Mouse (Mus musculus): ENCODE data around the gene Rcbtb2. TPM values are rescaled to one million over a fixed set of nuclear protein-coding genes. Genes with fewer than 3 reads are reported as not detected.

Gene Rcbtb2
- polyA plus RNA-seq, 1 experiment, result 14.4 TPM

DNA sequence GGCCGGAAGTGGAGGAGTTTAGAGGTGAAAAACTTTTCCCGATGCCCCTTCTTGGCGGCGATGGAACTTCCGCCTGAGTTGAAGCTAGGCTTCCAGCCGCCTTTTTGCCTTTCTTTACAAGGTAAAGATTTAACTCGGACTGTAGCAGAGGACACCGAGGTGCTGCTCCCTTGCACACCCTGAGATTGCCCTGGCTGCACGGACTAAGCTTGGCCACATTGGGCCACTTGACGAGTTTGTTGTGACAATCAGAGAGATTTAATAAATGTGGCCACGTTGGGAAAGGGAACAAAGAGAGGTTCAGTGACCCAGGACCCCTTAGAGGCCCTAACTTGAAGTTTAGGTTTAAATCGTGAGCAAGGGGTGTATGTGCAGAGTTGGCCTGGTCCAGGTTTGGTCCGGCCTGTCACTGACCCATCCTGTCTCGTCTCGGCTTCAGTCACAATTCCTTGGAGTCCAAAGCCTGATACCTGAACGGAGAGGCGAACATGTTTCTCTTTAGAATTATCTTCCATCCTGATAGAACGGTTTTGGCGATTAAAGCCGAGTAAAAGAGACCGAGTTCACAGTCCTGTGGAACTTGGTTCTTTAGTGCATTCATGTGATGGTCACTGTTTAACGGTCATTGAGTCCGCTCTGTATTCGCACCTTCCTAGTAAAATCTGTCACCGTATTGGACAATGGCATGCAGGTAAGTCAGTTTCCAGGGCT lies 21.0 kb downstream of the Rcbtb2 start:
- Histone ChIP-seq H3K27ac (ENCODE audit: insufficient read depth, low read length) (peak overlapping the region; percentile 98), H3K4me1 (ENCODE audit: control insufficient read depth, insufficient read depth, insufficient read length) (peaks cover 6% of the 10 kb centered on the region; the same call in 1 of the 2 replicates), H3K36me3 (ENCODE audit: control insufficient read depth, insufficient read depth, low read length) (no peaks in the 10 kb centered on the region), H3K4me3 (ENCODE audit: extremely low read depth, insufficient read depth, insufficient read length) (peak overlapping the region; percentile 93), H3K27me3 (ENCODE audit: control insufficient read depth, insufficient read depth, low read length) (no peaks in the 10 kb centered on the region)
- 41% methylated on average over 25 of the region's 25 CpGs for WGBS
- no peak for DNase-seq (ENCODE audit: low read depth in 1 of 2, low spot score in 2 of 2)
- TF ChIP-seq POLR2A (IDR thresholded peaks at IDR 0.05; ENCODE audit: low read depth, low read length), result no peak
- TF ChIP-seq CTCF (IDR thresholded peaks at IDR 0.05; ENCODE audit: extremely low read depth, insufficient read depth, insufficient read length, insufficient replicate concordance), result no peak

DNA sequence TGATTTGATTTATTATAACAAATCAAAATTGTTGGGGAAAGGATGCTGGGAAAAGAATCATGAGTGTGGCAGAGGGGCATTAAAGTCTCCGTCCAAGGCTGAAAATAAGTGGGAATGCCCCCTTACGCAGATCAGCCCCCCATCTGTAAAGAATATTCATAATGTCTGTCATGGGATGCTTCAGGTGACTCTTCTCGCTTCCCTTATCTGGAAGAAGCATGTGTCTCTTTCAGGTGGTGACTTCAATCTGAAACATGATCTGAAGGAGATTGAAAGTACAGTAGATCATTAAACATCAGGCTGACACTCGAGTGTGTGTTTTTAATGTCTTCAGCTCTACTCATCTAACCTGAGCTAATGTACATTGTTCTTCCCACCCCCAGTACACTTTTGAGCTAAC lies 22.7 kb downstream of the Rcbtb2 start:
- WGBS, result 78% methylated on average over 4 of the region's 4 CpGs
- DNase-seq (ENCODE audit: low read depth in 1 of 2, low spot score in 2 of 2), result no peak
- no peaks in the 10 kb centered on the region for H3K36me3 ChIP-seq (ENCODE audit: control insufficient read depth, insufficient read depth, low read length)

DNA sequence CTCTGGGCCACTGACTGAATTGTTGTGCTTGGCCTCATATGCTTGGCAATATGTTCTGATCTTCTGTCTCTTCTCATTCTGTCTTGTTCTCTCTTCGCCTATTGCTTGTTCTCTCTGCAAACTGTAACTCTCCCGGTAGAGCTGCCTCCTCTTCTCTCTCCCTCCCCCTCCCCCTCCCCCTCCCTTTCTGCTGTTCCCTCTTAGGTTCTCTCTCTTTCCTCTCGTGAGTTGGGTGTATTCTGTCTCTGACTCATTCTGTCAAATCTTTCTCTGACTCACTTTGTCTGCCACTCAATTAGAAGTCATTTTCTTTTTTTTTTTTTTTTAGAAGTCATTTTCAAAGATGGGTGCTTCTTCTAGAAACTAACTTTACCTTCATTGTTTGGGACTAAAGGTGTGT lies 23.9 kb downstream of the Rcbtb2 start:
- 62% methylated on average over 3 of the region's 3 CpGs for WGBS
- no peak for TF ChIP-seq CTCF (IDR thresholded peaks at IDR 0.05; ENCODE audit: extremely low read depth, insufficient read depth, insufficient read length, insufficient replicate concordance)
- TF ChIP-seq POLR2A (IDR thresholded peaks at IDR 0.05; ENCODE audit: low read depth, low read length), result no peak
- DNase-seq (ENCODE audit: low read depth in 1 of 2, low spot score in 2 of 2), result no peak

More for the DNA sequence above, 22.7 kb downstream of the Rcbtb2 start:
- Histone ChIP-seq H3K4me3 (ENCODE audit: extremely low read depth, insufficient read depth, insufficient read length) (no peak overlapping the region), H3K27ac (ENCODE audit: insufficient read depth, low read length) (no peak overlapping the region), H3K4me1 (ENCODE audit: control insufficient read depth, insufficient read depth, insufficient read length) (peaks cover 6% of the 10 kb centered on the region; the same call in 1 of the 2 replicates), H3K27me3 (ENCODE audit: control insufficient read depth, insufficient read depth, low read length) (no peaks in the 10 kb centered on the region)
- TF ChIP-seq CTCF (IDR thresholded peaks at IDR 0.05; ENCODE audit: extremely low read depth, insufficient read depth, insufficient read length, insufficient replicate concordance) (no peak), POLR2A (IDR thresholded peaks at IDR 0.05; ENCODE audit: low read depth, low read length) (no peak)

DNA sequence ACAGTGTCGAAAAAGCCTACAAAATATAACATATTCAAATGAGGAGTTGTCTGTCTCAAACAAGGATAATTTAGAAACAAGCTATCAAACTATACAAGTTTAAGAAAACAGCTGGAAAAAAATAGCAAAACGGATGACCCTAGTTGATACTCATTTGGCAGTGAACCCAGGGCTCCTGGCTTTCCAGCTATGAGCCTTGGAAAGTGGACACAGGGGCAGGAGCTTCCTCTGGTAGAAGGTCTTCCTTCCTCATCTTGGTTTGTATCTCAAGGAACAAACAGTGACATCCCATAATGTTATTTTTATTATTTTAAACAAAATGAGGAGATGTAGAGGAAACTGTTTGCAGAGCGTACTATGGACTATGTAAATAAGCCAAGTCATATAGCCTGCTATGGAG lies 25.3 kb downstream of the Rcbtb2 start:
- TF ChIP-seq CTCF (IDR thresholded peaks at IDR 0.05; ENCODE audit: extremely low read depth, insufficient read depth, insufficient read length, insufficient replicate concordance) (no peak), POLR2A (IDR thresholded peaks at IDR 0.05; ENCODE audit: low read depth, low read length) (no peak)
- no peak overlapping the region for H3K27ac ChIP-seq (ENCODE audit: insufficient read depth, low read length)
- peaks cover 6% of the 10 kb centered on the region; the same call in 1 of the 2 replicates for H3K4me1 ChIP-seq (ENCODE audit: control insufficient read depth, insufficient read depth, insufficient read length)
- DNase-seq (ENCODE audit: low read depth in 1 of 2, low spot score in 2 of 2), result no peak
- no peak overlapping the region for H3K4me3 ChIP-seq (ENCODE audit: extremely low read depth, insufficient read depth, insufficient read length)
- no peaks in the 10 kb centered on the region for H3K36me3 ChIP-seq (ENCODE audit: control insufficient read depth, insufficient read depth, low read length)
- no peaks in the 10 kb centered on the region for H3K27me3 ChIP-seq (ENCODE audit: control insufficient read depth, insufficient read depth, low read length)
- 89% methylated on average over 3 of the region's 3 CpGs for WGBS

More for the DNA sequence above, 23.9 kb downstream of the Rcbtb2 start:
- H3K36me3 ChIP-seq (ENCODE audit: control insufficient read depth, insufficient read depth, low read length), result no peaks in the 10 kb centered on the region
- H3K27me3 ChIP-seq (ENCODE audit: control insufficient read depth, insufficient read depth, low read length), result no peaks in the 10 kb centered on the region
- H3K4me1 ChIP-seq (ENCODE audit: control insufficient read depth, insufficient read depth, insufficient read length), result peaks cover 6% of the 10 kb centered on the region; the same call in 1 of the 2 replicates
- H3K4me3 ChIP-seq (ENCODE audit: extremely low read depth, insufficient read depth, insufficient read length), result no peak overlapping the region
- no peak overlapping the region for H3K27ac ChIP-seq (ENCODE audit: insufficient read depth, low read length)

DNA sequence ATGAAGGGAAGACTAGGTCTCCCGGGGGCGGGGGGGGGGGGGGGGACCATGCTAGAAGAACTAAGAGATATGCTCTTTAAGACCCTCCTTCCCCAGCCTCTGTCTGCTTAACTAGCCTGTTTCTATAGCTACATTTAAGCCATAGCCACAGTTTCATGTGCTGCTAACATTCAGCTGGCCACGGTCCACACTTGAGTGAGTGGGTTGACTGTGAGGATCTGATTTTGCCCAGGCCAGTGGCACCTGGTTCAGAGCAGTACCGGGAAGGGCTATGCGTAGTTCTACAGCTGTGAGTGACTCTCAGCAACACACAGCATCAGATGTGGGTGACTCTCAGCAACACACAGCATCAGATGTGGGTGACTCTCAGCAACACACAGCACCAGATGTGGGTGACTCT lies 38.5 kb downstream of the Rcbtb2 start:
- peaks cover 4% of the 10 kb centered on the region; the same call in 1 of the 2 replicates for H3K36me3 ChIP-seq (ENCODE audit: control insufficient read depth, insufficient read depth, low read length)
- no peaks in the 10 kb centered on the region for H3K4me1 ChIP-seq (ENCODE audit: control insufficient read depth, insufficient read depth, insufficient read length)
- no peak overlapping the region for H3K4me3 ChIP-seq (ENCODE audit: extremely low read depth, insufficient read depth, insufficient read length)
- WGBS, result 86% methylated on average over 5 of the region's 5 CpGs
- no peak for DNase-seq (ENCODE audit: low read depth in 1 of 2, low spot score in 2 of 2)
- no peaks in the 10 kb centered on the region for H3K27me3 ChIP-seq (ENCODE audit: control insufficient read depth, insufficient read depth, low read length)
- no peak overlapping the region for H3K27ac ChIP-seq (ENCODE audit: insufficient read depth, low read length)
- TF ChIP-seq POLR2A (IDR thresholded peaks at IDR 0.05; ENCODE audit: low read depth, low read length) (no peak), CTCF (IDR thresholded peaks at IDR 0.05; ENCODE audit: extremely low read depth, insufficient read depth, insufficient read length, insufficient replicate concordance) (no peak)

DNA sequence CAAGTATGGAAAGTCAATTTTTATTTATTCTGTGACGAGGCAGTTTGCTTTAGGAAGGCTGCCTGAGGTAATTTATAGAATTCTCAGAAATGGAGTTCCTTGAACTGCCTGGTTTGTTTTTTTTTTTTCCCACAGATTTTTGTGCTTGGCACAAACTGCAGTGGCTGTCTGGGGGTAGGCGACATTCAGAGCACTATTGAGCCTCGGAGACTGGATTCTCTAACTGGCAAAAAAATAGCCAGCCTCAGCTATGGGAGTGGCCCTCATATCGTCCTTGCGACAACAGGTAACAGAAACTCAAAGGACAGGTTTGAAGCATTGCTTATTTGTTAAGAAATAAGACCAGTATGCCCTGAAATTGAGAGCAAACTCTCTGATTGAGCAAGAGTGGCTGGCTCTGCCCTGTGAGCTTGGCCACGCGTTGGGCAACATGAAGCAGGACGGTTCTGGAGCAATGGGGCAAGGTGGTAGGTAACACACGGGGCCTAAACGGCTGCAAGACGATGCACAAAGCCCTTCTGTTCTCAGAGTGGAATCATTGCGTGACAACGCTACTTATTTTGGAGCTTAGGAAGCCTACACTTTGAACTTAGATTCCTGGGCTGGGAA lies 39.5 kb downstream of the Rcbtb2 start:
- no peak for DNase-seq (ENCODE audit: low read depth in 1 of 2, low spot score in 2 of 2)

More for the DNA sequence above, 39.5 kb downstream of the Rcbtb2 start:
- no peaks in the 10 kb centered on the region for H3K27me3 ChIP-seq (ENCODE audit: control insufficient read depth, insufficient read depth, low read length)
- H3K4me3 ChIP-seq (ENCODE audit: extremely low read depth, insufficient read depth, insufficient read length), result no peak overlapping the region
- H3K27ac ChIP-seq (ENCODE audit: insufficient read depth, low read length), result no peak overlapping the region
- 87% methylated on average over 13 of the region's 13 CpGs for WGBS
- H3K4me1 ChIP-seq (ENCODE audit: control insufficient read depth, insufficient read depth, insufficient read length), result no peaks in the 10 kb centered on the region
- H3K36me3 ChIP-seq (ENCODE audit: control insufficient read depth, insufficient read depth, low read length), result peaks cover 8% of the 10 kb centered on the region
- TF ChIP-seq POLR2A (IDR thresholded peaks at IDR 0.05; ENCODE audit: low read depth, low read length), result no peak
- TF ChIP-seq CTCF (IDR thresholded peaks at IDR 0.05; ENCODE audit: extremely low read depth, insufficient read depth, insufficient read length, insufficient replicate concordance), result no peak
